Comparison of ENCODE assay signal across 10 mouse cellular contexts in the genomic region with DNA sequence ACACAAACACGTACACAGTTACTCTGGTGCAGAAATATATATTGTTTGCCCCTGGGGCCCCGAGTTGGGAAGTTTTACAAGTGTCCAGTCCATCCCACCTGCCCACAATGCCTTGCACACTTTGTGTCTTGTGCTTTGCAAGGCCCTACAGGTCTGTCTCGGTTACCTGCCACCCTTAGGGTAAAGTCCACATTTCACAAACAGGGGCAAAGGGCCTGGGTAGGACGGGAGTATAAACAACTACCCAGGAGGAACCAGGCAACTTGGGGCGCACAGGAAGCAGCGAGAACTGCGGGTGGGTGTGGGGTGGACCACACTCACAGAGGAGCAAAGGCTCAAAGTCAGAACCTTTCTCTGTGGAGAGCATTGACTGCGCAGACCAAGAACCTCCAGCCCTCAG. TPM values are rescaled to one million over a fixed set of nuclear protein-coding genes. Genes with fewer than 3 reads are reported as not detected.
DNase-seq lines count a peak whose midpoint lies in the region; ATAC-seq and TF ChIP-seq lines count a peak whose summit lies in the region.
"Had no signal": no experiment of that assay in that cellular context is flagged by ENCODE, and none has a peak within 500 bp of the region (broad histone marks: within the 10 kb centered on the region; RNA-seq: fewer than 3 reads in every experiment).

No protein-coding gene starts in this region.

- peaks cover 6% of the 10 kb centered on the region; the same call in 1 of the 2 replicates for H3K4me1 ChIP-seq in intestine, embryonic 14.5 days (replicated peaks; ENCODE audit: control insufficient read depth, insufficient read depth, low read length)
- H3K4me1 ChIP-seq in limb, embryonic 13.5 days = peaks cover 48% of the 10 kb centered on the region
- H3K4me1 ChIP-seq in stomach, embryonic 16.5 days (ENCODE audit: control insufficient read depth, insufficient read depth, low read length) = peaks cover 22% of the 10 kb centered on the region; the same call in 1 of the 2 replicates

- intact Hi-C loops in left cerebral cortex, adult 2 months (cut with DNase I) = no loop called here
- intact Hi-C loops in left cerebral cortex, postnatal 10 days (cut with DNase I) = no loop called here
- intact Hi-C loops in gastrocnemius, postnatal 14 days (cut with DNase I; ENCODE audit: low total_unique reads) = no loop called here

- H3K9me3 ChIP-seq in intestine, embryonic 14.5 days (ENCODE audit: control insufficient read depth, low read length) = no peaks in the 10 kb centered on the region
- H3K9me3 ChIP-seq in limb, embryonic 13.5 days = no peaks in the 10 kb centered on the region
- no peaks in the 10 kb centered on the region for H3K9me3 ChIP-seq in stomach, embryonic 16.5 days (replicated peaks; ENCODE audit: control insufficient read depth, low read length)
- H3K9me3 ChIP-seq: heart, embryonic 15.5 days had no signal

- peak; percentile 20; the same call in 1 of the 2 replicates for ATAC-seq in intestine, embryonic 14.5 days (replicated peaks; ENCODE audit: low FRiP score, low TSS enrichment, low read depth)
- no peak; the same call in 1 of the 2 replicates for ATAC-seq in limb, embryonic 13.5 days (ENCODE audit: low FRiP score, low read depth)
- peak; percentile 27 for ATAC-seq in stomach, embryonic 16.5 days (ENCODE audit: insufficient read depth, low FRiP score)

- H3K4me2 ChIP-seq in intestine, embryonic 14.5 days (ENCODE audit: low read length) = peak overlapping the region; percentile 91
- H3K4me2 ChIP-seq in limb, embryonic 13.5 days (replicated peaks) = peak overlapping the region; percentile 99
- peak overlapping the region; percentile 97 for H3K4me2 ChIP-seq in stomach, embryonic 16.5 days (ENCODE audit: low read depth, low read length)

- 36% methylated on average over 8 of the region's 8 CpGs for WGBS in intestine, embryonic 14.5 days
- WGBS in limb, embryonic 13.5 days = 61% methylated on average over 8 of the region's 8 CpGs
- WGBS in stomach, embryonic 16.5 days = 37% methylated on average over 8 of the region's 8 CpGs

- H3K36me3 ChIP-seq in intestine, embryonic 14.5 days (ENCODE audit: control insufficient read depth, insufficient read depth, low read length) = no peaks in the 10 kb centered on the region
- no peaks in the 10 kb centered on the region for H3K36me3 ChIP-seq in limb, embryonic 13.5 days
- no peaks in the 10 kb centered on the region for H3K36me3 ChIP-seq in stomach, embryonic 16.5 days (ENCODE audit: control insufficient read depth, insufficient read depth, low read length)
- H3K36me3 ChIP-seq: heart, embryonic 15.5 days had no signal

- DNase-seq in left cerebral cortex, adult 2 months (ENCODE audit: extremely low spot score in 1 of 2, low spot score in 2 of 2) = no peak
- no peak for DNase-seq in left cerebral cortex, postnatal 10 days (ENCODE audit: extremely low spot score in 1 of 2, low spot score in 2 of 2)
- DNase-seq in intestine, embryonic 14.5 days (ENCODE audit: low spot score) = peak; percentile 62
- no peak for DNase-seq in layer of hippocampus, adult 18-20 months (ENCODE audit: low spot score in 2 of 2)
- DNase-seq in cerebellum, postnatal 25 days = no peak
- no peak for DNase-seq in gastrocnemius, postnatal 14 days
- DNase-seq: adrenal gland, postnatal 25 days had no signal

- peaks cover 37% of the 10 kb centered on the region for H3K27me3 ChIP-seq in intestine, embryonic 14.5 days (replicated peaks; ENCODE audit: control insufficient read depth, insufficient read depth, low read length)
- H3K27me3 ChIP-seq in limb, embryonic 13.5 days = peaks cover 80% of the 10 kb centered on the region
- 0 out of 2 replicates have a peak, but pooled peaks cover 12% of the 10 kb centered on the region for H3K27me3 ChIP-seq in stomach, embryonic 16.5 days (ENCODE audit: control insufficient read depth, insufficient read depth, low read length)

- peak overlapping the region; percentile 3; the same call in 1 of the 2 replicates for H3K9ac ChIP-seq in intestine, embryonic 14.5 days (ENCODE audit: low read length)
- H3K9ac ChIP-seq in limb, embryonic 13.5 days = peak overlapping the region; percentile 5; the same call in 1 of the 2 replicates
- H3K9ac ChIP-seq in stomach, embryonic 16.5 days (ENCODE audit: low read length) = peak overlapping the region; percentile 51
- H3K9ac ChIP-seq: heart, embryonic 15.5 days had no signal

- H3K27ac ChIP-seq in left cerebral cortex, adult 2 months = peak overlapping the region; percentile 47; the same call in 1 of the 2 replicates
- peak overlapping the region; percentile 82 for H3K27ac ChIP-seq in intestine, embryonic 14.5 days (ENCODE audit: low read depth)
- peak overlapping the region; percentile 15; the same call in 1 of the 2 replicates for H3K27ac ChIP-seq in limb, embryonic 13.5 days
- peak overlapping the region; percentile 97 for H3K27ac ChIP-seq in stomach, embryonic 16.5 days (ENCODE audit: low read length)
- H3K27ac ChIP-seq: heart, embryonic 15.5 days had no signal

- peak overlapping the region; percentile 4; the same call in 1 of the 2 replicates for H3K4me3 ChIP-seq in left cerebral cortex, adult 2 months
- peak overlapping the region; percentile 57 for H3K4me3 ChIP-seq in intestine, embryonic 14.5 days (ENCODE audit: low read depth, low read length)
- peak overlapping the region; percentile 65 for H3K4me3 ChIP-seq in limb, embryonic 13.5 days
- peak overlapping the region; percentile 74 for H3K4me3 ChIP-seq in stomach, embryonic 16.5 days (replicated peaks; ENCODE audit: low read length)

- no peak for TF ChIP-seq CTCF in left cerebral cortex, adult 2 months (IDR thresholded peaks at IDR 0.05)

RNA-seq across cellular contexts. Expression of a gene that starts 1.8 kb away (rescaled TPM):
- total RNA-seq in left cerebral cortex, adult 2 months (2021) = 1 to 10 TPM; 5.0 to 5.4 TPM
- total RNA-seq in left cerebral cortex, postnatal 10 days (2021) = 1 to 10 TPM; 1.1 to 2.2 TPM
- polyA plus RNA-seq in intestine, embryonic 14.5 days (2014; fragmentation: Nextera tagmentation; extraction: Ambion mirVana) = 31.2 and 32.4 TPM in 2 replicates
- 14.5 and 17.5 TPM in 2 replicates for polyA plus RNA-seq in limb, embryonic 13.5 days (2015; fragmentation: Nextera tagmentation; extraction: Ambion mirVana)
- 32.0 and 38.0 TPM in 2 replicates for polyA plus RNA-seq in stomach, embryonic 16.5 days (2015; fragmentation: Nextera tagmentation; extraction: Ambion mirVana)
- 1 to 10 TPM; 7.1 to 7.5 TPM for total RNA-seq in layer of hippocampus, adult 18-20 months (2021)
- 1 to 10 TPM; 4.8 to 7.2 TPM for total RNA-seq in gastrocnemius, postnatal 14 days (2021)

RNA-seq across cellular contexts. Expression of a gene that starts 21.9 kb away (rescaled TPM):
- 10 to 100 TPM; 51.7 to 58.0 TPM for total RNA-seq in left cerebral cortex, adult 2 months (2021)
- total RNA-seq in left cerebral cortex, postnatal 10 days (2021) = 10 to 100 TPM; 80.0 to 83.7 TPM
- 248 and 252 TPM in 2 replicates for polyA plus RNA-seq in intestine, embryonic 14.5 days (2014; fragmentation: Nextera tagmentation; extraction: Ambion mirVana)
- polyA plus RNA-seq in limb, embryonic 13.5 days (2015; fragmentation: Nextera tagmentation; extraction: Ambion mirVana) = 198 and 200 TPM in 2 replicates
- polyA plus RNA-seq in stomach, embryonic 16.5 days (2015; fragmentation: Nextera tagmentation; extraction: Ambion mirVana) = 198 and 206 TPM in 2 replicates
- 10 to 100 TPM; 60.4 to 61.7 TPM for total RNA-seq in layer of hippocampus, adult 18-20 months (2021)
- total RNA-seq in gastrocnemius, postnatal 14 days (2021) = 10 to 100 TPM; 50.2 to 54.0 TPM

RNA-seq across cellular contexts. Expression of a gene that starts 38.6 kb away (rescaled TPM):
- total RNA-seq in left cerebral cortex, adult 2 months (2021) = 1,000 to 10,000 TPM; 1,506 to 1,537 TPM
- 1,000 to 10,000 TPM; 2,483 to 2,553 TPM for total RNA-seq in left cerebral cortex, postnatal 10 days (2021)
- 4,682 and 5,210 TPM in 2 replicates for polyA plus RNA-seq in intestine, embryonic 14.5 days (2014; fragmentation: Nextera tagmentation; extraction: Ambion mirVana)
- 3,677 and 3,933 TPM in 2 replicates for polyA plus RNA-seq in limb, embryonic 13.5 days (2015; fragmentation: Nextera tagmentation; extraction: Ambion mirVana)
- polyA plus RNA-seq in stomach, embryonic 16.5 days (2015; fragmentation: Nextera tagmentation; extraction: Ambion mirVana) = 3,732 and 3,890 TPM in 2 replicates
- total RNA-seq in layer of hippocampus, adult 18-20 months (2021) = 1,000 to 10,000 TPM; 1,532 to 1,582 TPM
- total RNA-seq in gastrocnemius, postnatal 14 days (2021) = 1,000 to 10,000 TPM; 1,413 to 1,625 TPM

RNA-seq across cellular contexts. Expression of a gene that starts 38.9 kb away (rescaled TPM):
- total RNA-seq in left cerebral cortex, adult 2 months (2021) = 100 to 1,000 TPM; 211 to 235 TPM
- total RNA-seq in left cerebral cortex, postnatal 10 days (2021) = 100 to 1,000 TPM; 382 to 405 TPM
- 1,095 and 1,163 TPM in 2 replicates for polyA plus RNA-seq in intestine, embryonic 14.5 days (2014; fragmentation: Nextera tagmentation; extraction: Ambion mirVana)
- polyA plus RNA-seq in limb, embryonic 13.5 days (2015; fragmentation: Nextera tagmentation; extraction: Ambion mirVana) = 752 and 768 TPM in 2 replicates
- polyA plus RNA-seq in stomach, embryonic 16.5 days (2015; fragmentation: Nextera tagmentation; extraction: Ambion mirVana) = 553 and 704 TPM in 2 replicates
- total RNA-seq in layer of hippocampus, adult 18-20 months (2021) = 100 to 1,000 TPM; 273 to 330 TPM
- total RNA-seq in gastrocnemius, postnatal 14 days (2021) = 100 to 1,000 TPM; 455 to 537 TPM

RNA-seq across cellular contexts. Expression of a gene that starts 40.1 kb away (rescaled TPM):
- 10 to 100 TPM; 12.4 to 15.7 TPM for total RNA-seq in left cerebral cortex, adult 2 months (2021)
- total RNA-seq in left cerebral cortex, postnatal 10 days (2021) = 10 to 100 TPM; 10.8 to 10.9 TPM
- polyA plus RNA-seq in intestine, embryonic 14.5 days (2014; fragmentation: Nextera tagmentation; extraction: Ambion mirVana) = 11.3 TPM in 2 replicates
- polyA plus RNA-seq in limb, embryonic 13.5 days (2015; fragmentation: Nextera tagmentation; extraction: Ambion mirVana) = 16.4 and 17.3 TPM in 2 replicates
- polyA plus RNA-seq in stomach, embryonic 16.5 days (2015; fragmentation: Nextera tagmentation; extraction: Ambion mirVana) = 10.7 and 10.8 TPM in 2 replicates
- 10 to 100 TPM; 13.6 to 15.6 TPM for total RNA-seq in layer of hippocampus, adult 18-20 months (2021)
- total RNA-seq in gastrocnemius, postnatal 14 days (2021) = 1 to 10 TPM; 5.0 to 6.4 TPM

Comparison
In these comparisons a context has a peak if more than half of its experiments do, and no peak if none do; other contexts are left out.
1. H3K27ac ChIP-seq: peak in every context shown above with its lines; median percentile 97 in stomach, embryonic 16.5 days; 82 in intestine, embryonic 14.5 days; 47 in left cerebral cortex, adult 2 months; 15 in limb, embryonic 13.5 days.
2. H3K4me3 ChIP-seq: peak in every context shown above with its lines; median percentile 74 in stomach, embryonic 16.5 days; 65 in limb, embryonic 13.5 days; 57 in intestine, embryonic 14.5 days; 4 in left cerebral cortex, adult 2 months.